Mouse (Mus musculus): ENCODE measurements around the gene Pcx.

The Pcx gene

DNA sequence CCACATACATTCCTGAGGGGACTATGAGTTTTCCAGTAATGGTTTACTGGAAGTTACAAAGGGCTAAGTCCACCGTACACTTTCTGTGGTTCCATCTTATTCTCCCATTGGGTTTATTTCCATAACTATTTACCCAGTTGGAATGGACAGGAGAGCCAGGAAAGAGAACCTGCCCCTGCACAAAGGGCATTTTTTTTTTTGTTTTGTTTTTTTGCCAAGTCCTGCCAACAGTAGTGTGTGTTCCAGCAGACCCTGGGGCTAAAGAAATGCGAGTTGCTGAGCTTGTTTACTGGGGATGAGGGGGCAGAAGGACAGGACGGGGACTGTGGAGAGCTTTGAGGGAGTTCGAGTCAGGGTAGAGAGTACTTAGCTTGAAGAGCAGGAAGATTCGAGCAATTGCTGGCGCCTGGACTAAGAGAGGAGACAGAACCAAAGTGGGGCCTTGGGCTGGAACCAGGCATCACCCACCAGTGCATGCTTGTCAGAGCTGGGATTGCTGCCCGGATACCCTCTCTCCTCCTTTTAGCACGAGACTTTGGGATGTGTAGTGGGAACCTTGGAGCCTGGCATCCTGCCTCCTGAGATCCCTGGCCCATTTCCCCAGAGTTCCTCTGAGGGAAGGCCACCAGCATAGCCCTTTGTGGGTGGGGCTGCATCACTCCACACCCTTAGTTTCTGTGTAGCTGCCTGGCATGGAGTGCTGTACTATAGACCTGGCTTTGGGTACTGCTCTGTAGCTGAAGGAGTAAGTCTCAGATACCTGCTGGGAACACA is 47.7 kb downstream of the Pcx start:
- no peak for TF ChIP-seq GATA4 (IDR thresholded peaks at IDR 0.05; ENCODE audit: insufficient replicate concordance, low read length)

DNA sequence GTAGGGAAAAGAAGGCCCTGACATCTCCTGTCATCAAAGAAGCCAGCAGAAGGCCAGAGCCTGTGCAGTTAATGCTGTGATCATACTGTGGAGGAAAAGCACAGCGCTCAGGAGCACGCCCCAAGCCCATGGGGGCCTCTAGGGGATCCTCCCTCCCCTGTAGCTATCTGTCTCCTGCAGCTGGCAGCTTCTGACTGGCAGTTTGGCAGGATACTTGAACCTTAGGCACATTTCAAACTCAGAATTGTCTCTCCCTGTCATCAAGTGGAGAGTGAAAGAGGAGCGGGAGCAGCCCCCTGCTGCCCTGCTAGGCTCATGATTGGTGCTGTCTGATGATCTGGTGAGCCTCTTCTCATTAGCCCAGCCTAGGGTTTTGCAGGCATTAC is 48.3 kb downstream of the Pcx start:
- no peak for TF ChIP-seq GATA4 (IDR thresholded peaks at IDR 0.05; ENCODE audit: insufficient replicate concordance, low read length)

DNA sequence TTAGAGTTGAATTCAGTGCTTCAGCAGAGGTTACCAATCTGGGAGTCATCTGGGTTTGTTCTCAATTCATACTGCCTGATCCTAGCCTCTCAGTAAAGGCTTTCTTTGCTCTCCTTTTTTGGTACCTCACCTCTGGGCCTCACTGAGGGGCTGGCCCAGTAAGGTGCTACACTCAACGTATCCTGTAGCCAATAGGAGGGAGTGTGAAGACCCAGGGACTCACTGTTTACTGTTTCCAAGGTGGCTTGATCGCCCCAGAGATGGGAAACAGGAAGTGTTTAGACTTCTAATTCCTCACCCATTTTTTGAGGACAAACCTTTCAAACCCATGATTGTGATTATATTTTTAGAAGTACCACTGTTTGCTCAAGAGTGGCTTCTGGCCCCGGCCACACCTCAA is 48.7 kb downstream of the Pcx start:
- TF ChIP-seq GATA4 (IDR thresholded peaks at IDR 0.05; ENCODE audit: insufficient replicate concordance, low read length): no peak

DNA sequence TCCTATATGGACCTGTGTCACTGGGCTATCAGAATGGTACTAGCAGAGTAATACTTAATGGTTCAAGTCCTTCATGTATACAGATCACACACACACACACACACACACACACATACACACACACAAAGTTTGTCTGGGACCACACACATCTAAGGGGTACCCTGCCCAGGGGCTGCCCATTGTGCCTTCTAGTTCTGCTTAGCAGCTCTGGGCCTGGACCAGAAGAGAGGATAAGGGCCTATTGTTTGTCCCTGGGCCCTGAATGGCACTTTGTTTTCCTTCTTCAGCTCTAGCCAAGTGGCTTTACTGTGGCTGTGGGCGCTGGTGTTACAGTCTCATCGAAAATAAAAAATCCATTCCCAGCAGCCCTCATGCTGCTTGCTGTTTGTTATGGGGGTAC is 49.3 kb downstream of the Pcx start:
- no peak for TF ChIP-seq GATA4 (IDR thresholded peaks at IDR 0.05; ENCODE audit: insufficient replicate concordance, low read length)

DNA sequence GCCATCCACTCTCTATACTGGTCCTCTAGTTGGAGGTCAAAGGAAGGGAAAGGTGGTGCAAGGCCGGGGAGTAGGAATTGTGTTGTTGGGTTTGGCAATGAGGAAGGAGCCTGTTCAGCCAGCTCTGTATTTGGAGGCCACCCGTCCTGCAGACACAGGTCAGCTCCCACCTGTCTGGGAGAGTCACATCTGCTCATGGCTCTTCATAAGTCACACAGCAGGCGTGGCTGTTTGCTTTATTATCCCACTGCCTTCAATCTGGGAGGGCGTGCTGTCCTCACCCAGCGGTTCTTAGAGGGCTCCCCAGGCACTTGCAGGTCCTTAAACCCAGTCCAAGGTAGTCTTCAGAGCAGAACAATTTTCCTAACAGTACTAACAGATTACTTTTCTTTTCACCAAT is 49.9 kb downstream of the Pcx start:
- TF ChIP-seq GATA4 (IDR thresholded peaks at IDR 0.05; ENCODE audit: insufficient replicate concordance, low read length): no peak

DNA sequence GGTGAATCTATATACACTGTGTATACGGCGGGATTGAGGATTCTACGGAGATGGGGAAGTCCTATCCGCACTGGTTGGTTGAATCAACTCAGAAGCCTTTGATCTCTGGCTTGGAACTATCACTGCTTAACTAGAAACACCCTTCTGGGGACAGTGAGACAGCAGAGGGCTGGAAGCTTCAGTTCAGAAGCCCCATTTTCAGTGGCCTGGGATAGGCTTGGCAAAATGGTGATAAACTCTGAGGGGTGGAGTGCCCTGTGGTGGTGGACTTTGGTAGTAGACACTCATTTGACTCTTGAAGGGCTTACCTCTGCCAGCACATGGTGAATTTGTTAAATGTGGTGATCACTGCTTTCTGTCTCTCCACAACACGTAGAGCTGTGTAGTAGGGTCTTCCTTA is 55.4 kb downstream of the Pcx start:
- TF ChIP-seq GATA4 (IDR thresholded peaks at IDR 0.05; ENCODE audit: insufficient replicate concordance, low read length): no peak

DNA sequence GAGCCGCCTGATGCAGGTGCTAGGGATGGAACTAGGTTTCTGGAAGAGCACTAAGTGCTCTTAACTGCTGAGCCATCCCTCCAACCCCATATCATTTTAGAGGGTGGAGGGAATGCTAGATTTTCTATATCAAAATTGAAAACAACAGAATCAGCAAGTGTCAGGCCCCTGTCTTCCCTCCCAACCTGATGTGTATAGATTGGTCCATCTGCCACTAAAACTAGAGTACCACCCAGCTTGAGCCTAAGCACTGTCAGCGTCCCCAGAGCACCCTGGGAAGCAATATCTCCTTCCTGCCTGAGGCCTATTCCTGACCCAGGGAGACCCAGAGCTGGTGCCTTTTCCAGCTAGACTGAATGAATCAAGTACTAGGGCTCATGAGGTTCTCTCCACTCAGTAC is 56.6 kb downstream of the Pcx start:
- no peak for TF ChIP-seq GATA4 (IDR thresholded peaks at IDR 0.05; ENCODE audit: insufficient replicate concordance, low read length)

DNA sequence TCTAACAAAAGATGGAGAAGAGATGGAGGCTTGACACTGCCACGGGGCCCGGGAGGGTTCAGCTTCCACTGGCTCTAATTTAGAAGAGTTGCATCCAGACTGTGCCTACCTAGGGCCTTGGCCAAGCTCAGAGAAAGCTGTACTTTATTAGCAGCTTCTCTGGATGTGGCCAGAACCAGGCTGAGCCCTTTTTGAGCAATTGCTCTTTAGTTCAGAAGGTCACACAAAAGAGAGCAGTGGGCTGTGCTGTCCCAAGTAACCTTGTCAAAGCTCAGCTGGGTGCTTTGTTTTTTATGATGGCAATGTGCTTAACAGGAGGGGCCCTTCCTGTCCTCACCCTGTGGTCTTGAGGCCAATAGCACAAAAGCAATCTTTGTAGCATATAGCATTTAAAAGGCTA is 57.4 kb downstream of the Pcx start:
- no peak for TF ChIP-seq GATA4 (IDR thresholded peaks at IDR 0.05; ENCODE audit: insufficient replicate concordance, low read length)

DNA sequence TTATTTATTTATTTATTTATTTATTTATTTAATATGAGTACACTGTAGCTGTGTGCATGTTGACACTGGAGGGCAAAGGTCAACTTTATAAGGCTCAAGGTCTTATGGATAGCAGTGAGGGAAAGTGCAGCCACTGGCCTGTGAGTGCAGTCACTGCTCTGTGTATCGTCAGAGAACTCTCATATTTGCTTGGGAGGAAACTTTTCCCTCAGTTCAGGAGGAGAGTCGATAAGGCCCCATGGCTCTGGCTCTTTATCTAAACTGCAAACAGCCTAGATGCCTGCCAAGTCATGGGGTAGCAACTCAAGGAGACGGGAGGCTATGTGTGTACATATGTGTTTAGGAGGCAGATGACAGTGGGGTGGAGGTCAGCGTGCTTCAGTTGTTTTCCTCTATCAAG is 58.6 kb downstream of the Pcx start:
- no peak; the same call in 1 of the 2 replicates for TF ChIP-seq GATA4 (IDR thresholded peaks at IDR 0.05; ENCODE audit: insufficient replicate concordance, low read length)

DNA sequence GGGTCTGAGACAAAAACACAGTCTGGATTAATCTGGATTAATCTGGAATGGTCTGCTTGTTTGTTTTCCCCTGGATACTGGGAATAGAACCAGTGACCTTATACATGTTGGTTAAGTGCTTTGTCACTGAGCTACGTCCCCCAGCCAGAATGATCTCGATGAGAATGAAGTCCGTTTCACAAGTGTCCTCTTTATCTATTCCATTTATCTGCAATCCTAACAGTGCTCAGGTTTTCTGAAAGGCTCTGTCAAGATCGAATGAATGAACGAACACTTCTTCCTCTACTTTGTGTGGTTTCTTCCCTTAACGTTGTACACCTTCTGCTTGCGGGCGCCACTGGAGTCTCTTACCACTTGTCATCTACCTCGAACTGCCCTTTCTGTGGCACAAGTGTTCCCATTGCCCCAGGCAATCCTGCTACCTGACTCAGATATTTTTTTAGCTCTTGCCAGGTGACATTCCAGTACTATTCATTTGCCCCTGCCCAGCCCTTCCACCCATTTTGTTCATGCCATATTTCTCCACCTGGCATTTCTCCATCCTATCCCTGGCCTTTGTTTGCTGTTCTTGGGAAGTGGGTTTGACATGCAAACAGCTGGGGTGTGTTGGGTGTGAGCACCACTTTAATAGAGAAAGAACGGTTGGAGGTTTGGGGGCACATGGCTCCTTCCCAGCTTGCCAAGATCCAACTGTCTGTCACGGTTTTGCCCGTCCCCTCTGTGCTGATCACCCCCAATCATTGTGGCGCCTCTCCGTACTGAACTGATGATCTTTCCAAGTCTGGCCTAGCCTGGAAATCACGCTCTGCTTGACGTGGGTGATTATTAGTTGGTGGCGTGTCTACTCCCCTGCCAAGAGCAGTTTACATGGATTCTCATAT is 59.3 kb downstream of the Pcx start:
- no peak for TF ChIP-seq GATA4 (IDR thresholded peaks at IDR 0.05; ENCODE audit: insufficient replicate concordance, low read length)

DNA sequence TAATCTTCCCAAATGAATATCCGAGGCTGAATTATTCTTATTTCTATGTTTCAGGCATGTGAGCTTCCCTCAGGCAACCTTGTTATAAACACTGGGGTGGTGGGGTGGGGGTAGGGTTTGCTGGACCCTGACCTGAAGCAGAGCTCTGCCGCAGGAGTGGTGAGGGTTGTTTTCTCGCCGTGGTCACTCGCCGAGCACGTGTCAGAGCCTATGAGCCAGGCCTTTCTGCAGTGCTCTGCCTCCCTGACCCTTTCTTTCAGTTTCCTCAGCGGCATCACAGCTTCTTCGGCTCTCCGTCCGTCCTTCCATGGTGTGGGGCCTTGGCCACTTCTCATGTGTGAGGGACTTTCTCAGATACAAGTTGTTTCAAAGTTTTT is 60.0 kb downstream of the Pcx start:
- TF ChIP-seq GATA4 (IDR thresholded peaks at IDR 0.05; ENCODE audit: insufficient replicate concordance, low read length): no peak

DNA sequence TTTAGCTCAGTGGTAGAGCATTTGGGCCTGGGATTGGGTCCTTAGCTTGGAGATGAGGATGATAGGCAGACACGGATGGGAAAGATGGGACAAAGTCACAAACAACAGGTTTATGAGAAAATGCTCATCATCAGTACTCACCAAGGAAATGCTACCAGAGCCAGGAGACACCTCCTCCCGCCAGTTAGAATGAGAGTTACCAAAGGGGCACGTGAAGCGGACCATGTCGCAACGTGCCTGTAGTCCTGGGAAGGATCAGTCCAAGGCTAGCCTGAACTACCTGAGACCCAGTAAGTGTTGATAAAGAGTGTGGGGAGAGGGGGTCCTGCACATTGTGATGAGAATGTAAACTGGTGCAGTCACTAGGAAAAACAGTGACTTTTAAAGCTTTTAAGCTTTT is 60.5 kb downstream of the Pcx start:
- no peak for TF ChIP-seq GATA4 (IDR thresholded peaks at IDR 0.05; ENCODE audit: insufficient replicate concordance, low read length)

DNA sequence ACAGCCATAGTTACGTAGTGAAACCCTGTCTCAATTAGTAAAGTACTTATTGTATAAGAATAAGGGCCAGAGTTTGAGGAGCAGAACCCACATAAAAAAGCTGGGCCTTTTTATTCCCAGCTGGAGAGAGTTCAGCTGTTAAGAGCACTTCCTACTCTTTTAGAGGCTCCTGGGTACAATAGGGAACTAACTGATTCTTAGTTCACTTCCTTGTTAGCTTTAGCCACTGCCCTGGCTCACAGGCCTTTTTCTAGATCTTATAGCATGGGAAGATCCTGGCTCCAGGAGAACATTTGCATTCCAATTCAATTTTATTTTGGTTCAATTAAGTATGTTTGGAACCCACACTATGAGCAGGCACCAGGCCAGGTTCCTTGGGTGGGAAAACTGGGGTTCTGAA is 61.4 kb downstream of the Pcx start:
- no peak for TF ChIP-seq GATA4 (IDR thresholded peaks at IDR 0.05; ENCODE audit: insufficient replicate concordance, low read length)

DNA sequence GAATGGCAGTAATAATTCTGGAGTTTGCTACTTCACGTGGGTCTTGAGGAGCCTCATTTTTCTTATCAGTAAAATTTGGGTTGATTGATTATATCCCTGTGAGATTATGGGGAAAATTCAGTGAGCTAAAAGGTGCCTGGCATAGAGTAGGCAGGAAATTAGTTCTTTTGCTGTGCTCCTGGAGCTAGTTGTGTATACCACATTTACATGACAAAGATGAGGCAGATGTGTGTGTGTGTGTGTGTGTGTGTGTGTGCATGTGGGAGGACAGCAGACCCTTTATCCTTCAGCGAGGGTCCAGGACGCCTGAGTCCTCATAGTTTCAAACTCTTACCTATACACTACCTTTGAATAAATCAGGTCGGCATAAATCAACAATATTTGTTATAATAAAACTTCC is 61.8 kb downstream of the Pcx start:
- no peak for TF ChIP-seq GATA4 (IDR thresholded peaks at IDR 0.05; ENCODE audit: insufficient replicate concordance, low read length)

DNA sequence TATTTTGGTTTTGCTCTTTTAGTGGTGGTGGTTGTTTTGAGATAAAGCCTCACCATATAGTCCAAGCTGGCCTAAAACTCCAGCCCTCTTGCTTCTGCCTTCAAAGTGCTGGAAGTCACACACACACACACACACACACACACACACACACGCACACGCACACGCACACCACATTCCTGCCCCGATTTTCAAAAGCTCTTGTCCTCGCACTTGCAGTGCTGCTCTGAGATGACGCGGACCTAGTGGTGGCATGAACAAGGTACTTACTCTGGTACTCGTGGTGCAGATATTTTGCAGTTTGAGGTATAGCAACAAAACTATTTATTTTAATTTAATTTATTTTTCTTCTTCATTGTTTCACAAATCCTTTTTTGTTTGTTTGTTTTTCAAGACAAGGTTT is 62.2 kb downstream of the Pcx start:
- no peak for TF ChIP-seq GATA4 (IDR thresholded peaks at IDR 0.05; ENCODE audit: insufficient replicate concordance, low read length)

DNA sequence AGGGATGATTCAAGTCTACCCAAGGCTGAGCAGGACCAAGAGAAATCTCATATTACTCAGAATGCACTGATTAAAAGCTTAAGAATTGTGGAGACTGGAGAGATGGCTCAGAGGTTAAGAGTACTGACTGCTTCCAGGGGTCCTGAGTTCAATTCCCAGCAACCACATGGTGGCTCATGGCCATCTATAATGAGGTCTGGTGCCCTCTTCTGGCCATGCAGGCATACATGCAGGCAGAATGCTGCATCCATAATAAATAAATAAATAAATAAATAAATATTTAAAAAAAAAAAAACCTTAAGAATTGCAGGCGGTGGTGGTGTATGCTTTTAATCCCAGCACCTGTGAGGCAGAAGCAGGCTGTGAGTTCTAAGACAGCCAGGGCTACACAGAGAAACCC is 63.0 kb downstream of the Pcx start:
- no peak for TF ChIP-seq GATA4 (IDR thresholded peaks at IDR 0.05; ENCODE audit: insufficient replicate concordance, low read length)

Data from liver, adult (tissue).